Mouse (Mus musculus) layer of hippocampus, adult 9-10 months (tissue): ENCODE data around the gene 9530003J23Rik.

ENCODE experiments used
- DNase-seq: peaks from one replicate; pipeline ENCODE4 v3.0.0; 2022; ENCODE audit warnings: low spot score

9530003J23Rik gene

GRCm38 (mm10) chr10:117185399-117186089, 53.0 kb downstream of the 9530003J23Rik start:
- no peak for DNase-seq
